Mouse (Mus musculus): ENCODE measurements around the gene Cd72.

Cd72 gene

GRCm38 (mm10) chr4:43428180-43428861 lies 26.1 kb downstream of the Cd72 start:
- no peak for DNase-seq (ENCODE audit: low spot score in 2 of 2)

DNA sequence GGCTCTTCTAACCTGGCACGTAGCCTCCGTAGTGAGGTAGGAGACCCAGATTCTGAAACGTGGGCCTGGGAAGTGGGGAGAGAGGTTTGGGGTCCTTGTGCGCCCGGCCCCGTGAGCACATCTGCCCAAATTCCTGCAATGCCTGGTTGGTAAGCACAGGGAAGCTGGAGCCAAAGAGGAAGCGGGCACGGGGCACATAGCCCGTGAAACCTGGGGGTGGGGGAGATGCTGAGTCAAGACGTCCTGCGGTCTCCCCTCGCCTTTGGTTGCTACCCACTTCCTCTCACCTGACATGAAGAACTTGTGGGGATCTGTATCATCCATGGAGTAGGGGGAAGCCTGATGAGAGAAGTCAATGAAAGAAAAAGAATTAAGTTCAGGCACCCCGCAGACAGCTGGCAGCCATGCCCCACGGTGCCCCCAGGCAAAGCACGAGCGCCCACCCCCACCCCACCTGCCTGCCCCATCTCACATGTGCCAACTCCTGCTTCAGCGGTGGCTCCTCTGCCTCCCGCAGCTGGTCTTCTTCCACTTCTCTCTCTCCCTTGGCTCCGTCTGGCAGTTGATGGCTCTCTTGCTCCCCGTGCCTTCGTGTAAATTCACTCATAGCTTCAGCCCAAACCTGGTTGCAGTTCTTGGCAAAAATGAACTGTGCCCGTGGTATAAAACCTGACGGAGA lies 26.8 kb downstream of the Cd72 start:
- no peak for DNase-seq (ENCODE audit: low spot score in 2 of 2)

- no peak for DNase-seq (ENCODE audit: low spot score in 2 of 2)
Measured at GRCm38 (mm10) chr4:43426487-43426886, 27.9 kb downstream of the Cd72 start.

GRCm38 (mm10) chr4:43425648-43426380 lies 28.6 kb downstream of the Cd72 start:
- no peak for DNase-seq (ENCODE audit: low spot score in 2 of 2)

DNA sequence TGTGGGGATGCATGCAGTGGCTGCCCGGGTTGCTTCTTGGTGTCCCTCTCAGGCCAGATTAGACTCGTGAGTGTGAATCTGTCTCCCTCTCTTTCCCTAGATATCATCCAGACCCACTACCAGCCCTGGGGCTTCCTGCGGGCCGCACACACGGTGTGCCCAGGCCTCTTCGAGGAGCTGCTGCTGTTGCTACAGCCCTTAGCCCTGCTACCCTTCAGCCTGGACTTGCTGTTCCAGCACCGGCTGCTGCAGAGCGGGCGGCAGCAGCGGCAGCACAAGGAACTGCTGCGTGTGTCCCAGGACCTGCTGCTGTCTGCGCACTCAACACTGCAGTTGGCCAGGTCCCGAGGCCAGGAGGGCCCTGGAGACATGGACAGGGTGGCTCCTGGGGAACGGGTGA lies 29.2 kb downstream of the Cd72 start:
- DNase-seq (ENCODE audit: low spot score in 2 of 2), result no peak

DNA sequence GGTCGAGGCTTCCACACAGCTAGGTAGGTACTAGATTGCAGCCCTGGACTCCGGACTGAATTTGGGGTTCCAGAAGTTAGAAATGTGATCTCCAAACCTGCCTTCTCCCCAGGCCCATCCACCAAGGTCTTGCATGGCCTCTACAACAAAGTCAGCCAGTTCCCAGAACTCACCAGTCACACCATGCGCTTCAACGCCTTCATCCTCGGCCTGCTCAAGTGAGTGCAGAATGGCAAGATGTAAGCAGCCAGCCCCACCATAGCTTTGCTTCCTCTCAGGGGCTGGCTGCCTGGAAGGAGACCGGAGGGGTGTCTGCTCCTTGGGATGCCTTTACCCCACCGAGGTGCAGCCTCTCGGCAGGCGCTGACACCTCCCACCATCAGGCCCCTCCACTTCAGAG lies 30.4 kb downstream of the Cd72 start:
- no peak for DNase-seq (ENCODE audit: low spot score in 2 of 2)

GRCm38 (mm10) chr4:43423267-43423934 lies 31.0 kb downstream of the Cd72 start:
- peak in 1 of 2 experiments; percentile 65 for DNase-seq (ENCODE audit: low spot score in 2 of 2)

- no peak for DNase-seq (ENCODE audit: low spot score in 2 of 2)
Measured at GRCm38 (mm10) chr4:43421632-43422240, 32.7 kb downstream of the Cd72 start.

DNA sequence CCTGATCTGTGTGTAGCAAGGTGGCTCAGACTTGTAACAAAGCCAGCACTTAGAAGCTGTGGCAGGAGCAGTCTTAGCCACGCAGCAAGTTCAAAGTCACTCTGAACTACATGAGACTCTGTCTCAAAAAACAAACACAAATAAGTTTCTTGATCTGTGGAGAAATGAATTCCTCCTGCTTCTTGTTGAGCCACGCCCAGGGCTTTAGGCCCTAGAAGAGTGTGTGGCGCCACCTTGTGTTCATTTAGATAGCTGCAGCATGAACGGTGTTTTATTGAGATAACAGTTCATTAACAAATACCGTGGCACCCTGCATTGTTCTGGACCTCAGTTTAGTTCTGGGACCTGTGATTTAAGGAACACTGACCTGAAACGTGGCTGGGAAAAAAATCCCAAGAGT lies 34.1 kb downstream of the Cd72 start:
- peak; percentile 79 to 83 for DNase-seq (ENCODE audit: low spot score in 2 of 2)

GRCm38 (mm10) chr4:43419801-43420281 lies 34.6 kb downstream of the Cd72 start:
- no peak for DNase-seq (ENCODE audit: low spot score in 2 of 2)

DNA sequence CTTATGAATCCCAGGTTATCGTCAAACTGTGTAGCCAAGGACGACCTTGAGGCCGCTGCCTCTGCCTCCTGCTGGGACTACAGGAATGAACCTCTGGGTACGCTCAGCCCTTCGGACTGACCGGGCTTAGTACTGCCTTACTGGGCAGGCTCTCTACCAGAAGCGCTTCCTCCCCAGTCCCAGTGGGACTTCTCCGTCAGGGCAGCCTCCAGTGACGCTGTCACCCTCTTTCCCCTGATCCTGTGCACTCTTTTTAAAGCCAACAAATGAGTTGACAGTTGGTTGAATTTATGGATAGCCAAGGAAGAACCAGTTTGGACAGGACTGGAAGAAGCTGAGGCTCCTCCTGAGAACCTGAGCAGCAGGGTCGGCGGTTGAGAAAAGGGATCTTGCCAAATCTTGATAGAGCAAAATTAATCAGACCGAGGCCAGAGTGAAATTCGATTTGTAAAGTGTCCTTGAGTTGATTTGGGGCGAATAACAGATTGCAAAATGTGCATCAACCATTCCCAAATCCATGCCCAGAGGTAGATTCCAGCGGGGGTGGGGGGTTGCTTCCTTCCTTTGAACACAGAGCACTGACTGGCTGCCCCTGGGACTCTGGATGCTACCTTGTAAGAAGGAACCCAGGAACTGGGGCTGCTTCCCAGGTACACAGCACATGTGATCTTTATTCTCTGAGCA lies 35.3 kb downstream of the Cd72 start:
- no peak for DNase-seq (ENCODE audit: low spot score in 2 of 2)

- DNase-seq (ENCODE audit: low spot score in 2 of 2), result no peak
Measured at GRCm38 (mm10) chr4:43418450-43418849, 36.0 kb downstream of the Cd72 start.

DNA sequence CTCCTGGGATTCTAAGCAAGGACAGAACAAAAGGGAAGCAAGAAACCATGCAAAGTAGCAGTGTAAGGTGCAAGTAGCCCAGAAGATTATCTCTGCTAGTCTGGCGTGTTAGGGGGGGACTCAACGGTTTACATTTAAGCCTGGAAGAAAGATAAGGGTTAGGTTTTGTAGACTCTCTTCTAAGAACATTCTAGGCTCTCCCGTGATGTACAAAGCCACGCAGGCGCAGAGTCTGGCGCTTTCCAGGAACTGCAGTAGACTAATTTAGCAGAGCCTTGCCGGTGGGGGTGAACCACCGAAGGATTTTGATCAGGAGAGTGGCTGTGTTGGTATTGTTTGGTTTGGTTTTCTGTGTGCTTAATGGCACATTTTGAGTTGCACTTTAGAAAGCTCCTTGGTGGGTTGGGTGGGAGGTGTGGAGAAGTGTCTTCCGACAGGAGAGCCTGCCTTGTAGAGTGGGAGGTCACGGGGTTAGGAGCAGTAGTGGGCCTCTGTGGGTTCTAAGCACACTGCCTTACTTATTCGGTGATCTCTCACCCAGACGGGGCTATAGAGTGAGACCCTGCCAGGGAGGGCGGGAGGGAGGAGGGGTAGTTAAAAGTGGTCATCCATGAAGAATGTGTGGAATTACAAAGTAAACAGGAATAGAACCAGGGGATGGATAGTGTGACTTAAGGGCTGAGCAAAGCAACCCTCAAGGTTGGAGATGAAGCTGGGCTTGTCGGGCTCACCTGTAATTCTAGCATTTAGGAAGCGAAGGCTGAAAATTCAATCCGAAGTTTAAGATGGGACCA lies 37.0 kb downstream of the Cd72 start:
- no peak for DNase-seq (ENCODE audit: low spot score in 2 of 2)

DNA sequence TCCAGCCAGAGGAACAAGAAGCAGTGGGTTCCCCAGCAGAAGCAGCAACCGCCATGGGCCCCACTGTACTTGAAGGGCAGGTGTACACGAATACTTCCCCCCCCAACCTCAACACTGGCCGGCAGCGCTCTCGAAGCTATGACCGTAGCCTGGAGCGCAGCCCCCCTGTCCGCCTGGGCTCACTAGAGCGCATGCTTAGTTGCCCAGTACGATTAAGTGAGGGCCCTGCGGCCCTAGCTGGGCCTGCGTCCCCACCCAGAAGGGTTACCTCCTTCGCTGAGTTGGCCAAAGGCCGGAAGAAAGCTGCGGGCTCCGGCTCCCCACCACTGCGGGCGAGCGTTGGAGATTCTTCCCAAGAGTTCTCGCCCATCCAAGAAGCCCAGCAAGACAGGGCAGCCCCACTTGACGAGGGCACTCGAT lies 38.3 kb downstream of the Cd72 start:
- DNase-seq (ENCODE audit: low spot score in 2 of 2), result no peak

DNA sequence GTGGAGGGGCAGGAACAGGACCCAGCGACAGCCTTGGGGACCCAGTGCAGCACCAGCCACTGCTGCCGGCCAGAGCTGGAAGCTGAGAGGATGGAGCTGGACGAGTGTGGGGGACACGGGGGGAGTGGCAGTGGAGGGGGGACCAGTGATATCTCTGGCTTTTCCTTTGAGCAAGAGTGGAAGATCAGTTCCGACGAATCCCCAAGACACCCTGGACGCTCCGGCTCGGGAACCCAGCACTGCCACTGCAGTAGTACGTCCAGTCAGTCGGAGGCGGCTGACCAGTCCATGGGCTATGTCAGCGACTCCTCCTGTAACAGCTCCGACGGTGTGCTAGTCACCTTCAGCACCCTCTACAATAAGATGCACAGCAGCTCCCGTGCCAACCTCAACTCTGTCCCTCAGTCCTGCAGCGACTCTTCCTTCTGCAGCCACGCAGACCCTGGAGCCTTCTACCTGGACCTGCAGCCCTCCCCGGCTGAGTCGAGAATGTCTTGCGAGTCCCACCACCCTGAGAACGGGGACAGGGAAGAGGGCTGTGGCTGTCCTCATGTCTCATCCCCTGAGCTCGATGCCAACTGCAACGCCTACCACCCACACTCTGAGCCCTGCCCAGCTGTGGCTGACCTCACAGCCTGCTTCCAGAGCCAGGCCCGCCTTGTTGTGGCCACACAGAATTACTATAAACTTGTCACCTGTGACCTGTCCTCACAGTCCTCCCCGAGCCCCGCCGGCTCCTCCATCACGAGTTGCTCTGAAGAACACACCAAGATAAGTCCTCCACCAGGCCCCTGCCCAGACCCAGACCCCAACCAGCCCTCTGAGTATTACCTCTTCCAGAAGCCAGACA lies 39.0 kb downstream of the Cd72 start:
- DNase-seq (ENCODE audit: low spot score in 2 of 2), result no peak

GRCm38 (mm10) chr4:43414761-43415160 lies 39.7 kb downstream of the Cd72 start:
- no peak for DNase-seq (ENCODE audit: low spot score in 2 of 2)

GRCm38 (mm10) chr4:43407071-43407920 lies 47.1 kb downstream of the Cd72 start:
- DNase-seq (ENCODE audit: low spot score in 2 of 2), result no peak
